Mouse (Mus musculus) adrenal gland, postnatal 25 days (tissue): ENCODE results near the gene Polr3h. TPM values are rescaled to one million over a fixed set of nuclear protein-coding genes. Genes with fewer than 3 reads are reported as not detected.

Experiments used
- DNase-seq: peaks from one replicate; pipeline ENCODE4 v3.0.0; 2021; ENCODE audit warnings: mixed read lengths
- total RNA-seq: library from RNA; stranded (reverse); gene quantifications from 2 replicates; pipeline ENCODE4 v1.2.3, GENCODE M21; 2021

Polr3h gene
- total RNA-seq, 1 experiment from 2014 or later: 28.9 TPM

- no peak for DNase-seq
Measured at GRCm38 (mm10) chr15:81869985-81870384, 56.1 kb downstream of the Polr3h start.

- no peak for DNase-seq
Measured at GRCm38 (mm10) chr15:81864238-81864637, 61.8 kb downstream of the Polr3h start.

- peak; percentile 35 for DNase-seq
Measured at GRCm38 (mm10) chr15:81860471-81861135, 65.4 kb downstream of the Polr3h start.

GRCm38 (mm10) chr15:81859330-81860255 lies 66.4 kb downstream of the Polr3h start:
- peak; percentile 80 for DNase-seq

GRCm38 (mm10) chr15:81858517-81859329 lies 67.3 kb downstream of the Polr3h start, which contains the start of gene Tob2:
Tob2 (minus strand) TSS chr15:81858796.
- DNase-seq: peak; percentile 64

GRCm38 (mm10) chr15:81858138-81858516 lies 67.9 kb downstream of the Polr3h start:
- peak; percentile 94 for DNase-seq

- peak; percentile 48 for DNase-seq
Measured at GRCm38 (mm10) chr15:81857724-81858116, 68.3 kb downstream of the Polr3h start.

GRCm38 (mm10) chr15:81856938-81857723 lies 68.9 kb downstream of the Polr3h start:
- no peak for DNase-seq

- peak; percentile 89 for DNase-seq
Measured at GRCm38 (mm10) chr15:81856030-81856790, 69.8 kb downstream of the Polr3h start.

GRCm38 (mm10) chr15:81853081-81853480 lies 73.0 kb downstream of the Polr3h start:
- no peak for DNase-seq

GRCm38 (mm10) chr15:81852411-81853000 lies 73.5 kb downstream of the Polr3h start:
- peak; percentile 42 for DNase-seq

GRCm38 (mm10) chr15:81851375-81851774 lies 74.7 kb downstream of the Polr3h start:
- DNase-seq: no peak

- DNase-seq: no peak
Measured at GRCm38 (mm10) chr15:81850718-81851117, 75.3 kb downstream of the Polr3h start.

- no peak for DNase-seq
Measured at GRCm38 (mm10) chr15:81849104-81849503, 76.9 kb downstream of the Polr3h start.

- peak; percentile 48 for DNase-seq
Measured at GRCm38 (mm10) chr15:81848301-81848700, 77.7 kb downstream of the Polr3h start.

GRCm38 (mm10) chr15:81847861-81848260 lies 78.2 kb downstream of the Polr3h start:
- no peak for DNase-seq

- DNase-seq: no peak
Measured at GRCm38 (mm10) chr15:81847161-81847560, 78.9 kb downstream of the Polr3h start.

- DNase-seq: no peak
Measured at GRCm38 (mm10) chr15:81846755-81847154, 79.3 kb downstream of the Polr3h start.

GRCm38 (mm10) chr15:81845724-81846123 lies 80.3 kb downstream of the Polr3h start:
- DNase-seq: peak; percentile 85

GRCm38 (mm10) chr15:81845033-81845625 lies 80.9 kb downstream of the Polr3h start:
- no peak for DNase-seq
